Mouse (Mus musculus) liver, embryonic 14.5 days (tissue): ENCODE results near the gene Ndufaf5.

Experiments used
- CTCF ChIP-seq: IDR thresholded peaks from 2 replicates; pipeline ENCODE4 v1.5.1; 2016; ENCODE audit warnings: antibody characterized with exemption, low read depth, control low read depth
- EP300 ChIP-seq: IDR thresholded peaks from 2 replicates; pipeline ENCODE4 v1.6.1; 2016; ENCODE audit warnings: antibody characterized with exemption, low read depth

DNA sequence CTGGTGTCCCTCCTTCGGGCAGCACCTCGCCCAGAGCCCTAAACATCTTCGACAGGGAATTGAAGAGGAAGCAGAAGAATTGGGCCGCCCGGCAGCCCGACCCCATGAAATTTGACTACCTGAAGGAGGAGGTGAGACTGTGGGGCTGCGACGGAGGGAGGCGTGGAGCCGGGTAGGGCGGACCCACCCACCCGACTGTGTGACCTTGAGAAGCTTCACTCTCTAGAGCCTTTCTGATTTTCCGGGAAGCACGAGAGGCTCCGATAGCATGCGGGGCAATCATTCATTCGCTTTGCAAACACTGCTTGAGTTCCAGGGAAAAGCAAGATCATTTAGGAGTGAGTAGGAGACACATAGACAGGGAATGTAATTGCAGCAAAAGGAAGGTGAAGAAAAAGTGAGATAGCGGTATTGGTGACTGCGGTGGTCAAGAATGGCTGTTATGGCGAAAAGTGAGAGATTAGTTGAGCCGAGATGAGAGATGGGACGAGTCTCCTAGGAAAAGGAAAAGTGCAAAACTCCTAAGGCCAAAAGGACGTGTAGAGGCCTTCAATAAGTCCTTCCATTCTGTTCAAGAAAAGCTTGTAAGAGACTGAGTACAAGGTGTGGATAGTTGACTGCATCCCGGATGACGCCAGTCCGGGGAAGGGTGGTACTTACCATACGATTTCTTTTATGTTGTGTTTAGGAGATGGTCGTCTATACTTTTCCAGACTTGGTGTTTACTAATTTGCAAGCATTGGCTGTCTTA is 529 bp downstream of the Ndufaf5 start:
- no peak for TF ChIP-seq CTCF
- no peak for TF ChIP-seq EP300
